Mouse (Mus musculus) lung, postnatal 0 days (tissue): Measurements from ENCODE around the gene Gm11992. TPM values are rescaled to one million over a fixed set of nuclear protein-coding genes. Genes with fewer than 3 reads are reported as not detected.

Experiments used
- ATAC-seq: fragments of 200-750 bp; cut with Nextera tagmentation; 2 replicates; pipeline ENCODE4 v1.8.0; 2017; ENCODE audit warnings: moderate library complexity
- DNase-seq: peaks from one replicate; pipeline ENCODE4 v3.0.0-alpha.2; 2016; ENCODE audit warnings: low spot score
- H3K27ac ChIP-seq: fragments of 300-500 bp; sonication (generic); 2 replicates; pipeline ENCODE4 v1.5.1; 2014; ENCODE audit warnings: antibody characterized with exemption, mild to moderate bottlenecking, low read length, mixed read lengths
- H3K27me3 ChIP-seq: fragments of 300-500 bp; sonication (generic); replicated peaks from 2 replicates; pipeline ENCODE4 v1.6.1; 2014; ENCODE audit warnings: low read length, mixed read lengths; ENCODE audit not compliant: insufficient read depth
- H3K36me3 ChIP-seq: fragments of 300-500 bp; sonication (generic); 2 replicates; pipeline ENCODE4 v1.6.1; 2014; ENCODE audit warnings: low read length, mixed read lengths; ENCODE audit not compliant: insufficient read depth
- H3K4me1 ChIP-seq: fragments of 300-500 bp; sonication (generic); 2 replicates; pipeline ENCODE4 v1.6.1; 2014; ENCODE audit warnings: antibody characterized with exemption, low read depth, low read length, mixed read lengths; ENCODE audit not compliant: insufficient read depth
- H3K4me2 ChIP-seq: fragments of 300-500 bp; sonication (generic); replicated peaks from 2 replicates; pipeline ENCODE4 v1.6.1; 2014; ENCODE audit warnings: low read depth, mild to moderate bottlenecking, low read length, moderate library complexity, mixed read lengths
- H3K4me3 ChIP-seq: fragments of 300-500 bp; sonication (generic); 2 replicates; pipeline ENCODE4 v1.5.1; 2014; ENCODE audit warnings: low read depth, low read length
- H3K9ac ChIP-seq: fragments of 300-500 bp; sonication (generic); replicated peaks from 2 replicates; pipeline ENCODE4 v1.6.1; 2014; ENCODE audit warnings: low read depth, mild to moderate bottlenecking
- H3K9me3 ChIP-seq: fragments of 300-500 bp; sonication (generic); 2 replicates; pipeline ENCODE4 v1.6.1; 2016; ENCODE audit warnings: low read length, mixed read lengths
- CTCF ChIP-seq: IDR thresholded peaks from 2 replicates; pipeline ENCODE4 v1.5.1; 2016; ENCODE audit warnings: antibody characterized with exemption, mild to moderate bottlenecking
- EP300 ChIP-seq: IDR thresholded peaks from 2 replicates; pipeline ENCODE4 v1.6.1; 2016; ENCODE audit warnings: antibody characterized with exemption, mild to moderate bottlenecking, control low read depth
- WGBS: fragments of 180-500 bp; shearing (Covaris S2); extraction: QIAGEN DNeasy Blood & Tissue Kit; methylation state at CpG from one replicate; pipeline ENCODE4 v1.1.7; 2014; 5-methylcytosine and 5-hydroxymethylcytosine counted together
- polyA plus RNA-seq: library from polyadenylated mRNA; unstranded; fragments of >200 nt; fragmentation: Nextera tagmentation; extraction: Ambion mirVana; gene quantifications from 2 replicates; pipeline ENCODE4 v1.2.1, GENCODE M21; 2015

Gm11992 gene
- 2.9 and 4.0 TPM in 2 replicates for polyA plus RNA-seq

DNA sequence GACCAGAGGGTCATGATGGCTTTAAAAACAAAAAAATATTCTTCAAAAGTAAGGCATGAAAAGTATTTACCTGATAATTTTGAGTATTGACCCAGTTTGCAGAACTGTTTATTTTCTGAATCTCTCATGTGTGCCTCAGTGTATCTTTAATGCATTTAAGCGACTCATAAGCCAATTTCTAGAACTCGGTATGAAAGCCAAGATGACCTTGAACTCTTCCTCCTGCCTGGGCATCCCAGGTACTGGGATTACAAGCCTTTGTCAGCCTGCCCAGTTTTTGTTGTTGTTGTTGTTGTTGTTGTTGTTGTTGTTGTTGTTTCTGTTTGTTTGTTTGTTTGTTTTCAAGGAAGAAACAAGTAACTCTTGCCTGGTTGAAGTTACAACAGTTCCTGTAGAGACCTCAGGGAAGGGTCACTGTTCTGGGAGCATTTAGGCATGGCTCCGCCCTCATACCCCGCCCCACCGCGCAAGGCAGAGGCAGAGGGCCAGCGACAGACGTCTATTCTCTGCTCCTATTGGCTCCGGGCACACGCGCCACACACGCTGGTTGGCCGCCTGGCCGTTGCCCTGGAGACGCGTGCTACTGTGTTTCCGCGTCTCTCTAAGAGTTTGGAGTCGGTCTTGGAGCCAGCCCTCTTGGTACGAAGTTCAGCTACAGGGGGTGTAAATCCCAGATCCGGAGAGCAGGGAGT lies at the start of gene Gm11992:
Gene Gm11992, plus strand, starts transcription at position 584 of the 692 bp plus-strand sequence.
- peak within 1 kb of the TSS; percentile 34 for H3K4me3 ChIP-seq
- H3K27me3 ChIP-seq, result no peaks in the 10 kb centered on the region
- H3K9me3 ChIP-seq, result no peaks in the 10 kb centered on the region
- H3K36me3 ChIP-seq, result no peaks in the 10 kb centered on the region
- ATAC-seq (peak; percentile 100), DNase-seq (peak; percentile 94)
- H3K27ac ChIP-seq, result no peak within 1 kb of the TSS
- H3K4me2 ChIP-seq, result peak within 1 kb of the TSS; percentile 68
- WGBS, result 4% methylated on average over 21 of the region's 21 CpGs
- TF ChIP-seq EP300 (no peak), CTCF (no peak)
- no peaks in the 10 kb centered on the region for H3K4me1 ChIP-seq
- no peak within 1 kb of the TSS for H3K9ac ChIP-seq

GRCm38 (mm10) chr11:9008761-9009160 lies 39.6 kb upstream of the Gm11992 start:
- no peaks in the 10 kb centered on the region for H3K4me1 ChIP-seq
- WGBS, result 95% methylated on average over 5 of the region's 5 CpGs
- ATAC-seq, result no peak

GRCm38 (mm10) chr11:9010416-9010815 lies 38.0 kb upstream of the Gm11992 start:
- H3K27me3 ChIP-seq, result no peaks in the 10 kb centered on the region
- peak overlapping the region; percentile 58 for H3K4me2 ChIP-seq
- no peaks in the 10 kb centered on the region for H3K9me3 ChIP-seq
- ATAC-seq, result peak; percentile 57
- H3K9ac ChIP-seq, result peak overlapping the region; percentile 68
- no peak for TF ChIP-seq EP300
- TF ChIP-seq CTCF, result no peak; the same call in 1 of the 2 replicates
- WGBS, result 2% methylated on average over 7 of the region's 7 CpGs
- H3K27ac ChIP-seq, result peak overlapping the region; percentile 72
- peak; percentile 48 for DNase-seq
- H3K4me1 ChIP-seq, result no peaks in the 10 kb centered on the region
- peak overlapping the region; percentile 63 for H3K4me3 ChIP-seq
- H3K36me3 ChIP-seq, result peaks cover 4% of the 10 kb centered on the region; the same call in 1 of the 2 replicates

More at GRCm38 (mm10) chr11:9008761-9009160, 39.6 kb upstream of the Gm11992 start:
- Histone ChIP-seq H3K27ac (no peak overlapping the region), H3K4me2 (no peak overlapping the region), H3K9ac (no peak overlapping the region), H3K36me3 (peaks cover 13% of the 10 kb centered on the region; the same call in 1 of the 2 replicates), H3K4me3 (no peak overlapping the region), H3K27me3 (no peaks in the 10 kb centered on the region), H3K9me3 (no peaks in the 10 kb centered on the region)
- TF ChIP-seq CTCF (no peak), EP300 (no peak)
- DNase-seq, result no peak

DNA sequence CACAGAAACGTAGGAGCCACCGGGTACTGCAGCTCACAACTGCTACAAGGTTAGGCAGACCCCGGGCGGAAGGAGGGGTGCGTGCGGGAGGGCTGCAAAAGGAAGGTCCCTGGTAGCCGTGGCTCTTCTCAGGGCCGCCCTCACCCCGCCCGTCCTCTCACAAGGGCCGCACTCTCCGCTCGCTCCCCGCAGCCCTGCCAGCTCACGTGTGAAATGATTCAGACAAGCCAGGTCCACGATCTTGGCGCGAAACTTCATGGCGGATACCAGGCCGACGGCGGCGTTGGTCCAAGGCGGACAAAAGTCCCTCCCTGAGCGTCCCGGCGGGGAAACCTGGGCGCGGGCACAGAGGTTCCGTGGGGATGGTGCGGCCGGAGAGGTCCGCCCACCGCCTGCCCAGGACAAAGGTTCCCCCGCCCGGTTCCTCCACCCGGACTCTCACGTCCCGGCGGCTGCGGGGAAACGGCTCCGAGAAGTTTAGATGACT lies 37.5 kb upstream of the Gm11992 start, which contains the start of gene Hus1:
Gene Hus1, minus strand, starts transcription at position 339 of the 487 bp plus-strand sequence.
- Histone ChIP-seq H3K27me3 (no peaks in the 10 kb centered on the region), H3K4me1 (no peaks in the 10 kb centered on the region), H3K27ac (peak within 1 kb of the TSS; percentile 72), H3K9me3 (no peaks in the 10 kb centered on the region), H3K4me2 (peak within 1 kb of the TSS; percentile 58), H3K9ac (peak within 1 kb of the TSS; percentile 68), H3K4me3 (peak within 1 kb of the TSS; percentile 63), H3K36me3 (peaks cover 4% of the 10 kb centered on the region; the same call in 1 of the 2 replicates)
- DNase-seq (peak; percentile 91), ATAC-seq (peak; percentile 98)
- TF ChIP-seq EP300 (peak; percentile 26; the same call in 1 of the 2 replicates), CTCF (no peak)
- WGBS, result under 1% methylated on average over 43 of the region's 43 CpGs

- peak overlapping the region; percentile 63 for H3K4me3 ChIP-seq
- H3K4me1 ChIP-seq, result no peaks in the 10 kb centered on the region
- H3K9me3 ChIP-seq, result no peaks in the 10 kb centered on the region
- WGBS, result 4% methylated on average over 3 of the region's 3 CpGs
- H3K36me3 ChIP-seq, result peaks cover 1% of the 10 kb centered on the region; the same call in 1 of the 2 replicates
- H3K9ac ChIP-seq, result peak overlapping the region; percentile 68; the same call in 1 of the 2 replicates
- TF ChIP-seq CTCF (no peak), EP300 (no peak)
- no peak for DNase-seq
- peak; percentile 36; the same call in 1 of the 2 replicates for ATAC-seq
- H3K27me3 ChIP-seq, result no peaks in the 10 kb centered on the region
- peak overlapping the region; percentile 72; the same call in 1 of the 2 replicates for H3K27ac ChIP-seq
- H3K4me2 ChIP-seq, result peak overlapping the region; percentile 58
Observed at GRCm38 (mm10) chr11:9011348-9011747, 37.0 kb upstream of the Gm11992 start.

DNA sequence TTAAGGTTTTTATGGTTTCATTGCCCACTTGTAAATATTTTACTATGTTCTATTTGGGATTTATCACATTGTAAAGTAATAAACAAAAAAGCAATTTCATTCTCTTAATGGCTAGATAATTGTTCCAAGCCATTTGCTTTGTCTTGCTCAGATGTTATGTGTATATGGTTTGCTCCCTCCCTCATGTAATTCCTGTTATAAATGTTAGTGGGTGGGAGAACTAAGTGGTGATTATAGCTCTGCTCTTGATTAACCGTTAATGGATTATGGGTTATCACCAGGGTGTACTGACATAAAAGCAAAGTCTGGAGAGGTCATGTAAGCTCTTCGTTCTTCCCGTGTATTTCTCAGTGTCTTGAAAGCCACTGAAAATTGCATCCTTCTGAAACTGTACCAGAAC lies 33.7 kb upstream of the Gm11992 start:
- Histone ChIP-seq H3K36me3 (no peaks in the 10 kb centered on the region), H3K4me2 (no peak overlapping the region), H3K4me3 (no peak overlapping the region), H3K9ac (no peak overlapping the region), H3K27me3 (no peaks in the 10 kb centered on the region), H3K27ac (no peak overlapping the region), H3K9me3 (no peaks in the 10 kb centered on the region), H3K4me1 (no peaks in the 10 kb centered on the region)
- TF ChIP-seq EP300, result no peak
- ATAC-seq (no peak), DNase-seq (no peak)
- WGBS, result 73% methylated on average over 3 of the region's 3 CpGs
